Comparison of ENCODE assay signal across 13 mouse cellular contexts in genomic region chr9:108144371-108145270, GRCm38 (mm10). TPM values are rescaled to one million over a fixed set of nuclear protein-coding genes. Genes with fewer than 3 reads are reported as not detected.
DNase-seq lines count a peak whose midpoint lies in the region; ATAC-seq lines count a peak whose summit lies in the region.
"Had no signal": no experiment of that assay in that cellular context is flagged by ENCODE, and none has a peak within 500 bp of the region (broad histone marks: within the 10 kb centered on the region; RNA-seq: fewer than 3 reads in every experiment).

No protein-coding gene starts in this region.

- WGBS in intestine, embryonic 15.5 days, result 59% methylated on average over 17 of the region's 17 CpGs
- 88% methylated on average over 17 of the region's 17 CpGs for WGBS in midbrain, embryonic 15.5 days

- ATAC-seq in intestine, embryonic 15.5 days, result peak; percentile 85
- ATAC-seq in megakaryocyte-erythroid progenitor cell, adult 5-6 weeks (replicated peaks; ENCODE audit: low FRiP score, low TSS enrichment, poor library complexity, severe bottlenecking), result peak; percentile 19; the same call in 1 of the 2 replicates
- no peak for ATAC-seq in midbrain, embryonic 15.5 days (replicated peaks)

- H3K4me1 ChIP-seq in intestine, embryonic 15.5 days (replicated peaks), result no peaks in the 10 kb centered on the region; the same call in 1 of the 2 replicates
- no peaks in the 10 kb centered on the region; the same call in 1 of the 2 replicates for H3K4me1 ChIP-seq in midbrain, embryonic 15.5 days
- H3K4me1 ChIP-seq: limb, embryonic 13.5 days had no signal

- no peak overlapping the region for H3K4me2 ChIP-seq in intestine, embryonic 15.5 days (replicated peaks)
- no peak overlapping the region for H3K4me2 ChIP-seq in midbrain, embryonic 15.5 days
- H3K4me2 ChIP-seq: hindbrain, embryonic 12.5 days; limb, embryonic 13.5 days had no signal

- no peak overlapping the region for H3K9ac ChIP-seq in intestine, embryonic 15.5 days
- H3K9ac ChIP-seq in midbrain, embryonic 15.5 days, result no peak overlapping the region
- H3K9ac ChIP-seq: hindbrain, embryonic 12.5 days; limb, embryonic 13.5 days had no signal

- H3K27me3 ChIP-seq in intestine, embryonic 15.5 days (replicated peaks), result no peaks in the 10 kb centered on the region
- H3K27me3 ChIP-seq in midbrain, embryonic 15.5 days (replicated peaks), result no peaks in the 10 kb centered on the region
- H3K27me3 ChIP-seq: hindbrain, embryonic 12.5 days; limb, embryonic 13.5 days had no signal

- H3K4me3 ChIP-seq in intestine, embryonic 15.5 days (replicated peaks), result no peak overlapping the region
- no peak overlapping the region for H3K4me3 ChIP-seq in midbrain, embryonic 15.5 days
- H3K4me3 ChIP-seq: heart, adult 2 months; hindbrain, embryonic 12.5 days; limb, embryonic 13.5 days had no signal

- H3K36me3 ChIP-seq in intestine, embryonic 15.5 days, result no peaks in the 10 kb centered on the region
- no peaks in the 10 kb centered on the region for H3K36me3 ChIP-seq in midbrain, embryonic 15.5 days (replicated peaks)
- H3K36me3 ChIP-seq: limb, embryonic 13.5 days had no signal

- peak; percentile 21 for DNase-seq in urinary bladder, postnatal 14 days (ENCODE audit: low spot score)
- no peak for DNase-seq in urinary bladder, postnatal 25 days (ENCODE audit: low spot score)
- DNase-seq in kidney, postnatal 14 days, result no peak
- no peak for DNase-seq in cerebellum, adult 11-12 months
- DNase-seq in cerebellum, postnatal 4 days (ENCODE audit: low spot score in 2 of 2), result no peak
- DNase-seq: adrenal gland, postnatal 25 days; cerebellum, adult 9-11 months; heart, adult 2 months had no signal

- H3K9me3 ChIP-seq in intestine, embryonic 15.5 days, result no peaks in the 10 kb centered on the region
- H3K9me3 ChIP-seq in midbrain, embryonic 15.5 days, result no peaks in the 10 kb centered on the region
- H3K9me3 ChIP-seq: hindbrain, embryonic 12.5 days; limb, embryonic 13.5 days had no signal

- peak overlapping the region; percentile 44; the same call in 1 of the 2 replicates for H3K27ac ChIP-seq in intestine, embryonic 15.5 days
- H3K27ac ChIP-seq in midbrain, embryonic 15.5 days, result no peak overlapping the region
- H3K27ac ChIP-seq: heart, adult 2 months; hindbrain, embryonic 12.5 days; limb, embryonic 13.5 days had no signal

RNA-seq across cellular contexts. Expression of gene Bsn, which starts 45.6 kb away (rescaled TPM):
- polyA plus RNA-seq in intestine, embryonic 15.5 days (2015; fragmentation: Nextera tagmentation; extraction: Ambion mirVana), result 4.7 and 4.9 TPM in 2 replicates
- total RNA-seq in megakaryocyte-erythroid progenitor cell, adult 5-6 weeks (2014; fragmentation: Nextera tagmentation), result 5.5 and 7.4 TPM in 2 replicates
- total RNA-seq in megakaryocyte-erythroid progenitor cell, adult 5-6 weeks (2017), result 2.3 and 2.9 TPM in 2 replicates
- 11.1 TPM in 2 replicates for polyA plus RNA-seq in midbrain, embryonic 15.5 days (2015; fragmentation: Nextera tagmentation; extraction: Ambion mirVana)

RNA-seq across cellular contexts. Expression of gene Apeh, which starts 50.2 kb away (rescaled TPM):
- 76.5 and 96.8 TPM in 2 replicates for polyA plus RNA-seq in intestine, embryonic 15.5 days (2015; fragmentation: Nextera tagmentation; extraction: Ambion mirVana)
- 162 and 202 TPM in 2 replicates for total RNA-seq in megakaryocyte-erythroid progenitor cell, adult 5-6 weeks (2014; fragmentation: Nextera tagmentation)
- total RNA-seq in megakaryocyte-erythroid progenitor cell, adult 5-6 weeks (2017), result 119 and 214 TPM in 2 replicates
- 54.7 and 61.3 TPM in 2 replicates for polyA plus RNA-seq in midbrain, embryonic 15.5 days (2015; fragmentation: Nextera tagmentation; extraction: Ambion mirVana)
